Mouse (Mus musculus) kidney, postnatal 25 days (tissue): ENCODE results near the gene Gm20388.

ENCODE experiments used
- DNase-seq, 2 experiments: peaks; one replicate each; pipeline ENCODE4 v3.0.0; 2021; ENCODE audit warnings: mixed read lengths in 2 of 2

The Gm20388 gene

GRCm38 (mm10) chr8:121991611-121992010, 2081.0 kb downstream of the Gm20388 start:
- no peak for DNase-seq

GRCm38 (mm10) chr8:121992911-121993310, 2082.3 kb downstream of the Gm20388 start:
- DNase-seq, result no peak

- no peak for DNase-seq
Observed at GRCm38 (mm10) chr8:121995112-121995511, 2084.5 kb downstream of the Gm20388 start.

GRCm38 (mm10) chr8:121995895-121996294, 2085.3 kb downstream of the Gm20388 start:
- no peak for DNase-seq

- no peak for DNase-seq
Observed at GRCm38 (mm10) chr8:121998631-121999030, 2088.0 kb downstream of the Gm20388 start.

GRCm38 (mm10) chr8:121999211-121999610, 2088.6 kb downstream of the Gm20388 start:
- DNase-seq, result no peak

GRCm38 (mm10) chr8:122001339-122002115, 2090.9 kb downstream of the Gm20388 start:
- no peak for DNase-seq

GRCm38 (mm10) chr8:122003646-122004045, 2093.0 kb downstream of the Gm20388 start:
- DNase-seq, result no peak

GRCm38 (mm10) chr8:122004131-122004530, 2093.5 kb downstream of the Gm20388 start:
- no peak for DNase-seq

- DNase-seq, result peak in 1 of 2 experiments; percentile 15
Observed at GRCm38 (mm10) chr8:122005422-122006204, 2095.0 kb downstream of the Gm20388 start.

- DNase-seq, result no peak
Observed at GRCm38 (mm10) chr8:122006688-122007484, 2096.2 kb downstream of the Gm20388 start.

- no peak for DNase-seq
Observed at GRCm38 (mm10) chr8:122008395-122008794, 2097.8 kb downstream of the Gm20388 start.

GRCm38 (mm10) chr8:122010638-122011037, 2100.0 kb downstream of the Gm20388 start:
- DNase-seq, result no peak

GRCm38 (mm10) chr8:122011066-122011588, 2100.5 kb downstream of the Gm20388 start:
- DNase-seq, result no peak

- no peak for DNase-seq
Observed at GRCm38 (mm10) chr8:122014606-122015005, 2104.0 kb downstream of the Gm20388 start.

GRCm38 (mm10) chr8:122018046-122018831, 2107.6 kb downstream of the Gm20388 start:
- peak; percentile 20 to 52 for DNase-seq

GRCm38 (mm10) chr8:122019162-122019561, 2108.5 kb downstream of the Gm20388 start:
- DNase-seq, result no peak

GRCm38 (mm10) chr8:122020050-122020771, 2109.6 kb downstream of the Gm20388 start:
- DNase-seq, result no peak

GRCm38 (mm10) chr8:122021725-122022124, 2111.1 kb downstream of the Gm20388 start:
- peak; percentile 53 to 80 for DNase-seq

- no peak for DNase-seq
Observed at GRCm38 (mm10) chr8:122022274-122022673, 2111.6 kb downstream of the Gm20388 start.

GRCm38 (mm10) chr8:122022705-122023104, 2112.1 kb downstream of the Gm20388 start:
- DNase-seq, result no peak
